Mouse (Mus musculus) embryonic facial prominence, embryonic 15.5 days (tissue): Measurements from ENCODE around the gene Vps33b. TPM values are rescaled to one million over a fixed set of nuclear protein-coding genes. Genes with fewer than 3 reads are reported as not detected.

ENCODE experiments used
- polyA plus RNA-seq: library from polyadenylated mRNA; unstranded; fragments of >200 nt; fragmentation: Nextera tagmentation; extraction: Ambion mirVana; gene quantifications from 2 replicates; pipeline ENCODE4 v1.2.1, GENCODE M21; 2015

Vps33b gene
- polyA plus RNA-seq, 1 experiment from 2014 or later: 17.1 TPM

Other genes with a start within 250 kb of the Vps33b start
- gene Zfp710, start 244.8 kb upstream of the Vps33b start, polyA plus RNA-seq: 22.0 and 22.9 TPM in 2 replicates
- gene Idh2, start 154.3 kb upstream of the Vps33b start, polyA plus RNA-seq: 546 and 574 TPM in 2 replicates
- 23.0 and 25.2 TPM in 2 replicates for gene Sema4b, start 82.8 kb upstream of the Vps33b start, polyA plus RNA-seq
- 96.8 and 108 TPM in 2 replicates for gene Cib1, start 36.8 kb upstream of the Vps33b start, polyA plus RNA-seq
- 4.1 TPM in 2 replicates for gene Gdpgp1, start 36.8 kb upstream of the Vps33b start, polyA plus RNA-seq
- gene Ttll13, start 23.3 kb upstream of the Vps33b start, polyA plus RNA-seq: 1.3 and 1.6 TPM in 2 replicates
- 51.2 and 54.9 TPM in 2 replicates for gene Ngrn, start 8.4 kb upstream of the Vps33b start, polyA plus RNA-seq
- 109 TPM in 2 replicates for gene Prc1, start 24.8 kb downstream of the Vps33b start, polyA plus RNA-seq
- 10.4 and 10.8 TPM in 2 replicates for gene Rccd1, start 54.8 kb downstream of the Vps33b start, polyA plus RNA-seq
- 55.6 and 57.7 TPM in 2 replicates for gene Unc45a, start 71.4 kb downstream of the Vps33b start, polyA plus RNA-seq
- gene Hddc3, start 73.5 kb downstream of the Vps33b start, polyA plus RNA-seq: 22.9 and 25.4 TPM in 2 replicates
- 24.8 and 25.2 TPM in 2 replicates for gene Man2a2, start 101.7 kb downstream of the Vps33b start, polyA plus RNA-seq
- 16.4 and 16.7 TPM in 2 replicates for gene Fes, start 118.3 kb downstream of the Vps33b start, polyA plus RNA-seq
- gene Furin, start 135.8 kb downstream of the Vps33b start, polyA plus RNA-seq: 16.0 and 16.7 TPM in 2 replicates